Mouse (Mus musculus) cerebellum, adult 2 months (tissue): ENCODE measurements at regions not wholly inside any gene's neighbourhood (a gene's known extent, or its start where the extent isn't known, plus 50 kb on each side); places are given as distances from the start of the nearest gene placed in this dataset.

ENCODE experiments used
- DNase-seq, 2 experiments: peaks; one replicate each; pipeline ENCODE4 v3.0.0; 2021
- H3K27ac ChIP-seq: fragments of 200-500 bp; 2 replicates; pipeline ENCODE4 v1.5.1; 2012; ENCODE audit warnings: low read length, control low read depth, inconsistent platforms; ENCODE audit not compliant: insufficient read depth
- H3K27me3 ChIP-seq: fragments of 200-500 bp; 2 replicates; pipeline ENCODE4 v1.6.1; 2012; ENCODE audit warnings: inconsistent platforms, mild to moderate bottlenecking, low read length, moderate library complexity; ENCODE audit not compliant: control insufficient read depth, insufficient read depth
- H3K4me1 ChIP-seq: fragments of 200-500 bp; 2 replicates; pipeline ENCODE4 v1.6.1; 2011; ENCODE audit warnings: low read length; ENCODE audit not compliant: control insufficient read depth, insufficient read depth
- H3K4me3 ChIP-seq: fragments of 200-500 bp; replicated peaks from 2 replicates; pipeline ENCODE3; 2011; ENCODE audit warnings: mild to moderate bottlenecking, low read depth, low read length, control low read depth; ENCODE audit not compliant: insufficient read depth
- CTCF ChIP-seq: fragments of 200-500 bp; IDR thresholded peaks from 2 replicates; pipeline ENCODE4 v1.5.1; 2011; ENCODE audit warnings: low read depth, mild to moderate bottlenecking, control low read depth, low read length, moderate library complexity, borderline replicate concordance; ENCODE audit not compliant: insufficient read depth
- POLR2A ChIP-seq: fragments of 200-500 bp; IDR thresholded peaks from 2 replicates; pipeline ENCODE4 v1.6.1; 2011; ENCODE audit warnings: low read length, control low read depth, borderline replicate concordance; ENCODE audit not compliant: insufficient read depth
- WGBS: fragments of 180-500 bp; shearing (Covaris S2); methylation state at CpG from one replicate; pipeline ENCODE4 v1.1.7; 2018; 5-methylcytosine and 5-hydroxymethylcytosine counted together

- DNase-seq, result no peak
- no peak overlapping the region for H3K4me3 ChIP-seq
- no peak for TF ChIP-seq CTCF
- no peak for TF ChIP-seq POLR2A
- no peaks in the 10 kb centered on the region for H3K4me1 ChIP-seq
- H3K27me3 ChIP-seq, result no peaks in the 10 kb centered on the region
- 69% methylated on average over 2 of the region's 2 CpGs for WGBS
- H3K27ac ChIP-seq, result no peak overlapping the region
Observed at GRCm38 (mm10) chr12:15688342-15688741, 128.4 kb downstream of the Trib2 start.

GRCm38 (mm10) chr12:15684311-15684710, 132.4 kb downstream of the Trib2 start:
- TF ChIP-seq POLR2A (no peak), CTCF (no peak)
- no peak for DNase-seq

GRCm38 (mm10) chr12:15681678-15682355, 134.9 kb downstream of the Trib2 start:
- Histone ChIP-seq H3K4me3 (no peak overlapping the region), H3K27ac (no peak overlapping the region), H3K4me1 (no peaks in the 10 kb centered on the region), H3K27me3 (no peaks in the 10 kb centered on the region)
- TF ChIP-seq CTCF (no peak), POLR2A (no peak)
- no peak for DNase-seq
- 78% methylated on average over 5 of the region's 5 CpGs for WGBS

More at GRCm38 (mm10) chr12:15684311-15684710, 132.4 kb downstream of the Trib2 start:
- Histone ChIP-seq H3K4me3 (no peak overlapping the region), H3K27ac (no peak overlapping the region), H3K27me3 (no peaks in the 10 kb centered on the region), H3K4me1 (no peaks in the 10 kb centered on the region)
- WGBS, result 87% methylated on average over 5 of the region's 5 CpGs

GRCm38 (mm10) chr12:15676127-15676526, 140.6 kb downstream of the Trib2 start:
- 49% methylated on average over 3 of the region's 3 CpGs for WGBS
- no peaks in the 10 kb centered on the region for H3K27me3 ChIP-seq
- H3K4me1 ChIP-seq, result no peaks in the 10 kb centered on the region
- H3K27ac ChIP-seq, result no peak overlapping the region
- DNase-seq, result no peak
- TF ChIP-seq CTCF (no peak), POLR2A (no peak)
- no peak overlapping the region for H3K4me3 ChIP-seq

GRCm38 (mm10) chr12:15659755-15660154, 157.0 kb downstream of the Trib2 start:
- no peak for DNase-seq
- H3K27me3 ChIP-seq, result no peaks in the 10 kb centered on the region
- 73% methylated on average over 2 of the region's 2 CpGs for WGBS
- H3K27ac ChIP-seq, result no peak overlapping the region
- no peaks in the 10 kb centered on the region for H3K4me1 ChIP-seq
- TF ChIP-seq CTCF (no peak), POLR2A (no peak)
- H3K4me3 ChIP-seq, result no peak overlapping the region

GRCm38 (mm10) chr12:15659332-15659731, 157.4 kb downstream of the Trib2 start:
- no peak overlapping the region for H3K4me3 ChIP-seq
- TF ChIP-seq POLR2A, result no peak
- TF ChIP-seq CTCF, result no peak
- no peaks in the 10 kb centered on the region for H3K4me1 ChIP-seq
- no peaks in the 10 kb centered on the region for H3K27me3 ChIP-seq
- DNase-seq, result no peak
- 45% methylated on average over 2 of the region's 2 CpGs for WGBS
- H3K27ac ChIP-seq, result no peak overlapping the region

- H3K27ac ChIP-seq, result no peak overlapping the region
- no peak overlapping the region for H3K4me3 ChIP-seq
- DNase-seq, result no peak
- no peaks in the 10 kb centered on the region for H3K27me3 ChIP-seq
- TF ChIP-seq POLR2A, result no peak
- no peak for TF ChIP-seq CTCF
- no peaks in the 10 kb centered on the region for H3K4me1 ChIP-seq
- whole genome bisulfite sequencing, result 89% methylated on average over 3 of the region's 3 CpGs
Observed at GRCm38 (mm10) chr12:15657748-15658251, 158.9 kb downstream of the Trib2 start.

- no peak overlapping the region for H3K27ac ChIP-seq
- H3K4me1 ChIP-seq, result no peaks in the 10 kb centered on the region
- no peak overlapping the region for H3K4me3 ChIP-seq
- H3K27me3 ChIP-seq, result no peaks in the 10 kb centered on the region
- TF ChIP-seq CTCF (no peak), POLR2A (no peak)
- 36% methylated on average over 4 of the region's 4 CpGs for WGBS
- no peak for DNase-seq
Observed at GRCm38 (mm10) chr12:15654585-15654984, 162.1 kb downstream of the Trib2 start.
